Mouse (Mus musculus) testis, postnatal 10 days (tissue): ENCODE measurements around the gene Has3.
"Not testable (repeated sequence)": the region's sequence is repeated elsewhere in the genome, so short reads cannot be mapped to it uniquely, and the experiment has no call there.

Experiments
- DNase-seq: peaks from one replicate; pipeline ENCODE4 v3.0.0; 2021; ENCODE audit warnings: low spot score

Has3 gene

GRCm38 (mm10) chr8:106887336-106888189 lies 17.5 kb downstream of the Has3 start:
- DNase-seq, result peak; percentile 87

DNA sequence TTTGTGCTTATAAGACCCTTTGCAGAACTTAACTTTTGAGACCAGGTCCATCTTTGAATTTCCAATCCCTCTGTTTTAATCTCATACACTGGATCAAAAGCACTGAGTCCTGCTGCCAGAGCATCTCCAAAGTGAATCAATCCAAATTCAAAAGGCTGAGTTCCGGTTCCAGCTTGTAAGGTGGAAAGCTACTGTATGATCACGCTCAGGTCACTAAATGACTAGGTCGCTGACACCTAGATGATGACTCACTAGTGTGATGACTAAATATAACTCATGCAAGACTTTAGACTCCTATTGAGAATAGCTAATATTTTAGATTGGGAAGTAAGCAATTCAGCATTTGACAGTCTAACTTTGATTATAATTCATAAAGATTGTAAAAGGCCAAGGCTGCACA lies 18.8 kb downstream of the Has3 start:
- DNase-seq, result no peak

GRCm38 (mm10) chr8:106892210-106892805 lies 22.3 kb downstream of the Has3 start:
- DNase-seq, result peak; percentile 73

DNA sequence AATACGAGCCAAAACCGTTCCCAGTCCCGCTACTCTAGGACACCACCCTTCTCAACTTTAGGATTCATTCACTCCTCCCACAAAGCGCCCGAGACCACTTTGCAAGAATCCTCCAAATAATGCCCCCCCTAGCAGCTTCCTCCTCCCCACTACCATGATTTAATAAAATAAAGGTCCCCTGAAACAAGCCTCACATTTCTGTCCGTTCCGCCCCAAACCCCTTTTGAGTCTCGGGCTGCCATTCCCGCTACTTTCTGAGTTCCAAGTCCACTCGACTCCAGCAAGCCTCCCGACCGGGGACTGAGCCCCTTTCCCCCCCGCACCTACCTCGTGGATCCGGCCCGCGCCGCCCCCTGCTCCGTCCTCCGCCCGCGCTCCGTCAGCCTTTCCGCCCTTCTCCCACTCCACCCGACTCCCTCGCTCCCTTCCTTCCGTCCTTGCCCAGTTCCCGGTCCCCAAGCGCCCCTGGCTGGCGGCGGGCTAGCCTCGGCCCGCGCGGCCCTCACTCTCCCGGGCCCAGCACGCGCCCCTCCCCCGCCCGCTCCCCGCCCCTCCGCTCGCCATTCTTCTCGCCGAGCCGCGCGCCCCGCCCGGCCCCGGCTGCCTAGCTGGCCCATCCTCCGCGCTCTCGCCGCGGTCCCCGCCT lies 22.9 kb downstream of the Has3 start:
- DNase-seq, result peak; percentile 82

DNA sequence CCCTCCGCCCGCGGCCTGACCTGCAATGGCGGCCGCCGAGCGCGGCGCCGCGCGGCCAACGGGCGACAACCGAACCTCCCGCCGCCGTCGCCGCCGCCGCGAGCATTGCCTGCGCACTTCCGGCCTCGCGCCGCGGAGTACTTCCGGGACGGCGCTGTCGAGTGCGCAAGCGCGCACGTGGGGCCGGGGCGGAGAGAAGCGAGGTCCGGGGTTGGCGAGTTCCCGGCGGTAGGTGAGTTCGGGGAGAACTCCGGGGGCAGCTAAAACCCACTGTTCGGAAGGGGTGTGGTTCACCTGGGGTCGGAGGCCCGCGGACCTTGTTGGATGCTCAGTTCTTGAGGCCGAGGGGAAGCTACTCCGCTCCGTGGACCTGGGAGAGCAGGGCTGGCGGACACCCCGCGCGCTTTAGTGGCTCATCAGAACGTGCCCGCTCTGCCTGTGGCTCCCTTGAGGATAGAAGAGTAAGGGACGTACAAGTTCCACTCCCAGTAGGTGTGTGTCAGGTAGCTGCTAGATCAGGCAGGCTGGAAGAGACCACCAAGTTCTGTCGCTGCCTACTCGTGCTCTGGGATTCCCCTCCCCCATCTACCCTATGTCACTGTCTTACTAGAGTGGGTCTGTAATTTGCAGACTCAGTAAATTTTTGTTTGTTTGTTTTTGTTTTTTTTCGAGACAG lies 23.6 kb downstream of the Has3 start, which contains the start of gene Utp4:
Gene Utp4 (plus strand): TSS at position 156 of the 676 bp plus-strand sequence.
- DNase-seq, result peak; percentile 92

DNA sequence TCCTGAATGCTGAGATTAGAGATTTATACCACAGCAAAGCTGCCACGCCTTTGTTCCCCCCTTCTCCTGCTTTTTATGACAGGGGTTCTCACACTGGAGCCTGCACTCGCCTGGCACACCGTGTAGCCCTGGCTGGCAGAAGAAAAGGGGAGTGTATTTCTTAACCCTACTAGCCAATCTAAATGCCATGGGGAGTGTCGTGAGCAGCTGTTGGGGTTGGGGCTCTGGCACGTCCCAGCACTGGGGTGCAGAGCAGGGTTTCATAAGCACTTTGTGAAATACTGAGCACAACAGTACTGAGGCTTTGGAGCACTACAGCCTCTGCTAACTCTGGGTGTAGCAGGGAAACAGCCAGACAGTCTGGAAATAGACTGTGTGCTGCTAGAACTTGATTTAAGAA lies 29.4 kb downstream of the Has3 start:
- no peak for DNase-seq

- DNase-seq, result peak; percentile 84
These were observed 35.9 kb downstream of the Has3 start for GRCm38 (mm10) chr8:106905727-106906480.

- no peak for DNase-seq
These were observed 36.6 kb downstream of the Has3 start for GRCm38 (mm10) chr8:106906635-106907034.

DNA sequence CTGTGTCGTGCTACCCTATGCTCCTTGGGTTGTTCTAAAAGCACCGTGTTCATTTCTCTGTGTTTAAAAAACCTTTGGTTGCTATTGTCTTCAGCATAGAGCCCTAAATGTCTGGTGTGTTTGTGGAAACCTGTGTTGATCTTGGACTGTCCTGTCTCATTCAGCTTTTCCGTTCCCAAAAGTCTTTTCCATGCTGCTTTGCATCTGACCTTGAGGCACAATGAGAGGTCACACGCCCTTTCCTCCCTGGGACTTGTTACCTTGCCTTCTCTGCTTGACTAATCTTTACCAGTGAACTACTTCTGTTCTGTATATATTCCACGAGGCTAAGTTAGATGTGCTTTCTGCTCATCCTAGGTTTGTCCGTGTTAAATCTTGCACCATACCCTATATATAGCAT lies 37.4 kb downstream of the Has3 start:
- DNase-seq, result no peak

DNA sequence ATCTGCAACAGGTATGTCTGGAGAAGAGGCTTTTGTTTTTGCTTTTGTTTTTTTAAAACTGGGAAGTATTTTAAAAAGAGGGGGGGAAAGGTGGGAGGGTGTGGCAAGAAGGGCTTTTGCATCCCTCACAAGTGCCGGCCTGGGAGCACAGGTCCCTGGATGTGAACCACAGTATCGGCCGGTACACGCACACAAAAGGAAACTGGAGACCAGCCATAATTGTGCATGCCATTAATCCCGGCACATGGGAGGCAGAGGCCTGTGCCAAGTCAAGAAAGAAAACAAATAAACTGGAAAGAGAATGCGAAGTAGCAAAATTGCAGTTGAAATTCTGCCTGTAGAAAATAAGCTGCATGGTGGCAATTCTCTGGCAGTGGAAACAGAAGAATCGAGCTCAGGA lies 38.2 kb downstream of the Has3 start:
- DNase-seq, result no peak

- no peak for DNase-seq
These were observed 43.6 kb downstream of the Has3 start for GRCm38 (mm10) chr8:106913631-106914030.

GRCm38 (mm10) chr8:106919721-106920394 lies 49.8 kb downstream of the Has3 start:
- DNase-seq, result no peak

- no peak for DNase-seq
These were observed 50.3 kb downstream of the Has3 start for GRCm38 (mm10) chr8:106920395-106920741.

- DNase-seq, result no peak
These were observed 54.0 kb downstream of the Has3 start for GRCm38 (mm10) chr8:106924057-106924456.

DNA sequence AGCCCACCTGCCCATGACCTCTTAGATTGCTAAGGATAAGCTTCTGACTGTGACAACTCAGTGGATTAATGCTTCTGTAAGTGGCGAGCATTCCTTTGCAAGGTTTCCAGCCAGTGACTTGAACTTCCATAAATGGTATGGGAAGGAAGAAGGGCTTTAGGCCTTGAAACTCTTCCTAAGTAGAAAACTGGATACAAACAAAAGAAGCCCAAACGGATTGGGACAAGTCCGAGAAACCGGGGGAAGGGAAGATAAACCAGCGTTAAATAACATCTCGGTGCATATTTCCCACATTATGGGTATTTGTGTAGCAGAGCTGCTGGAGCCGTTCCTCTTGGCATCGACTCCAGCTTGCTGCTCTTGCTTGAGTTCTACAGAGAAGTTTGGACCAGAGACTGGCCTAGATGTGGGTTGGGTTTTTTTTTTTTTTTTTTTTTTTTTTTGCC lies 54.9 kb downstream of the Has3 start:
- no peak for DNase-seq

DNA sequence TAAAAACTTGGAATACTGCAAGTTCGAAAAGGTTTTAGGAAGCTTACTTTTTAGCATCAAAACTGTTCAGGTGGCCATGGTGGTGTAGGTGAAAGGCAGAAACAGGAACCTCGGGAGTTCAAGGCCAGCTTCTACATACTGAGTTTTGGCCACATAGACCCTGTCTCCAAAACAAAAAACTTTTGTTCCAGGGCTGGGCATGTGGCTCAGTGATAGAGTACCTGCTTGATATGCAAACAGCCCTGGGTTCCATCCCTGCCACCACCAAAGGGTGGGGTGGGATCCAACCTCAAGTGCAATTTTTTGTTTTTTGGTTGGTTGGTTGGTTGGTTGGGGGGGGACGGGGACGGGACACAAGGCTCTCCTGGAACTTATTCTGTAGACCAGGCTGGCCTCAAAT lies 55.4 kb downstream of the Has3 start:
- DNase-seq, result no peak

DNA sequence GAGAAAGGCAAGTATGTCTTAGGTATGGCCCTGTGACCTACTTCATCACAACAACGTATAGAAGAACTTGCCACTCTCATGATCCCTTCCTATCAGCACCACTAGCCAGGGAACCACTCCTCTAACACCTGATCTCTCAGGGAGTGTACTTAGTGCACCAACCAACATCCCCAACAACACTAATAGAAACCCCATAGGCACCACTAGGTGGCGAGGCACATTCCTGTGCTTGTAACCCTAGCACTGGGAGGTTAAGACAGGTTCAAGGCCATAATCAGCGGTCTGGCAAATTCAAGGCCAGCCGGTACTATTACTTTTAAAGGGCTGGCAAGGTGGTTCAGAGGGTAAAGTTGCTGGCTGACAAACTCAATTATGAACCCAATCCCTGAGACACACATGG lies 57.2 kb downstream of the Has3 start:
- DNase-seq, result no peak

- not testable (repeated sequence) for DNase-seq
These were observed 58.1 kb downstream of the Has3 start for GRCm38 (mm10) chr8:106928182-106928581.

DNA sequence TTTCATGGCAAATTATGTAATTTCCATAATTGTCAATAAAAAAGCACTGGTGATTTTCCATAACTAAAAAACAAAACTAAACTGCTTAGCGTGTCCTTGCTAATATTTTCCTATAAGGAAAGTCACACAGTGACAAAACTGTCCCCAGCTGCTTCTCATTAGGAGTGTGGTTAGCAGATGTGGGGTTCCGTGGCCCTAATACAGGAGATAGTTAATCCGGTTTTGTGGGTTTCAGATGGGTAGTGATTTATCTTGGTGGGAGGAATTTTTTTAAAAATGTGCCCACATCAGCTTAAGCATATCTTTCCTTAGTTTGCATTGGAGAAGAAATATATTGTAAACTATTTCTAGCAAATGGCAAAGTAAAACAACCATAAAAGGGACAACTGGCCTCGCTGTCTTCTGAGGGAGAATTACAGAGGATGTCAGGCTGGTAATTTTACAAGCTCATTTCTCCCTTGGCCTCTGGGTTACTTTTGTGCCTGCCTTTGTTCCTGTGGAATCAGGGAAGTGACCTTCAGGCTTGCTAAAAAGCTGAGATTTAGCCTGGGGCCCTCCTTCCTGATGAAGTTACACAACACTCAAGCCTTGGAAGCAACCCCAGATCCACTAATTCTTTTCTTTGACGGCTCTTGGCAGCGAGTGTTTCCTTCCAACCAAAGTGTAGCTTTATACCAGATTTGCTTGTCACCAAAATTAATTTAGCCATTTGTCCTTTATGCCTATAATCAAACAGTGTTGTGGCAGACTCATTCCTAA lies 59.3 kb downstream of the Has3 start:
- DNase-seq, result no peak

DNA sequence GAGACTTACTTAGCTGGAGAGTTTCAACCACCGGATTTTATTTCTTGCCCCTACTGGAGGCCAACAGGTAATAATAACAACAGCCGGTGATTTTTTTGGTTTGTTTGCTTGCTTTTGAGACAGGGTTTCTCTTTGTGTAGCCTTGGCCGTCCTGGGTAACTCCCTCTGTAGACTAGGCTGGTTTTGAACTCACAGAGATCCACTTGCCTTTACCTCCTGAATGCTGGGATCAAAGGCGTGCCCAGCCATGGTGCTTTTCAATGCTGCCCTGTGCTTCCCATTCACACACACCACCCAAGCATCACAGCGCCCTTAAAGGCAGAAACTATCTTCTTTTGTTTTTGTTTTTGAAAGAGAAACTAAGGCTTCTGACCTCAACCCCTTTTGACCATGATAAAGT lies 59.9 kb downstream of the Has3 start:
- DNase-seq, result no peak
